Mouse (Mus musculus): ENCODE measurements at regions not wholly inside any gene's neighbourhood (a gene's known extent, or its start where the extent isn't known, plus 50 kb on each side); places are given as distances from the start of the nearest gene placed in this dataset.

DNA sequence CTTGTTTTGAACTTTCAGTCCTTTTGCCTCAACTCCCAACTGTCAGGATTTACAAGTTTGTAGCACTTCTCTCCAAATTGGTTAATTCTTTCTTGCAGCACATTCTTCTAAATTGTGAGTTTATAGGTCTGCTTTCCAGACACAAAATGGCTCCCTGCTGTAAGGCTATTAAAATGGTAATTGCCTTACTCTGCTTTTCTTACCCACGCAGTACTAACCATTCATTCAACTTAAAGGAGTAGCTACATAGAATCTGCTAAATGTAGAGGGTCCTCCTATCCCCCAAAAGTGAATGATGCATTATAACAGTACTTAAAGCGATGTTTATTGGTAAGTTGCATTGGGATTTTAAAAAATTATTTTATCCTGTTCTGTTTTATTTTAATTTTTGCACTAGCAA is 356.2 kb downstream of the Kif20b start:
- DNase-seq (ENCODE audit: low spot score): no peak

DNA sequence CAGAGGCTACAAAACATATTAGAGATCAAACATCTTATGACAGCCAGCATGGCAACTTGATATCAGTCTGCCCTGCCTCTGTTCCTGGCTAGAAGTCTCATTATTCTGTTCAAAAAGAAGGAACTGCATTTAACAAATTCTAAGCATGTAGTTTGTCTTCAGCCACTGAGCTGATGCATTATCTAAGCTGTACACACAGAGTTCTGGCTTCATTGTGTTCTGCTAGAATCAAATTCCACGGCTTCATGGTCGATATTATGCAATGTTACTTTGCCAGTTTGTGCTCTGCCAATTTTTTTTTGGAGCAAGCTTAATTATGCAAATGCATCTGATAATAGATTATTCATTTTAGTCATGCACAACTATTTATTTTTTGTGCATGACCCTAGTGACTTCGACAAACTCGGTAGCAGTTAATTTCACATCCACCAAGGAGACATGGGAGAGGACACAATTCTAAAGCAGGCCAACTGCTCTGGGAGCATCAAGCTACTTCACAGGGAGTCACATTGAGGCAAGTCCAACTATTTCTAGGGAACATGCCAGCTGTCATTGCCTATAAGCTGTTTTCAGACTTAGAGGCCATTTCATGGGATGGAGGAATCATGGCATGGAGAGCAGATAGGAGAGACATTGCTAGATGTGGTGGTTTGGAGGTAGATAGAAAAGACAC is 360.8 kb downstream of the Kif20b start:
- no peak for DNase-seq (ENCODE audit: low spot score)

DNA sequence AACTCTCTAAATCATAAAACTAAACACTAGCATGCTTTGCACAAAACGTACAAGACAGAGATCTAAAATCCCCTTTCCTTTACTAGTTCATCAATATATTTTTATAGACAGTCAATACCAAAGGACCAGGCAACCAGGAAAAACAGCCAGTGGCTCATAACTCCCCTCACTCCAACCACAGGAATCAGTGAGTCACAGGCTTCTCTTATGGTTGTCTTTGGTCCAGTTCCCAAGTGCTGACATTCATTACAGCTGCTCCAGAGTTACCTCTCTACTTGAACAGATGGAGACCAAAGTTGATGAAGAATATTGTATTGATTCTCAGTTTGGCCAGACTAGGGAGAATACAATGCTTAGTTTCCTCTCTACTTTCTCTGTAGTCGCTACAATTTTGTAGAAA is 376.7 kb downstream of the Kif20b start:
- no peak for DNase-seq (ENCODE audit: low spot score)

DNA sequence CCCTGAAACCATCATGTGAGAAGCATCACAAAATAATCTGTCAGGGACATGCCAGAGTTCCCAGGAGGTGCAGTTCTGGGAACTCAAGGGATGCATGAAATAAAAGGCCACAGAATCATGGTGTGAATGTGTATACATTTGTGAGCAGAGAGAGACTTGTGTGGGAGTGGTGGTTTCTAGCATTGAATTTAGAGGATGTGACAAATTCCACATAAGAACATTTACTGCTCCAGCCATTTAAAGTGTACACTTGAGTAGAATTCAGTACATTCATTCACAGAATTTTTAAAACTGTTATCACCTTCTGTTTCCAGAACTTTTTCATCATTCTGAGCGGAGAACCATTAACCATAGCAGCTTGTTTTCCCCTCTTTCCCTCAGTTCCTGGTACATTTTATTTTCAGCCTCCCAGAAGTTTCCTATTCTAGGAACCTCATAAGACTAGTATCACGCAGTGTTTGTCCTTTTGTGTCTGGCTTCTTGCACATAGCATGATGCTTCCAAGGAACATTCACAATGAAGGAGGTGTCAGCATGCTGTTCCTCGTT is 380.6 kb downstream of the Kif20b start:
- no peak for DNase-seq (ENCODE audit: low spot score)

Measured in lung, postnatal 25 days (tissue).